Mouse (Mus musculus): Measurements from ENCODE around the gene Arhgap25.

GRCm38 (mm10) chr6:87564356-87564755 lies 31.3 kb upstream of the Arhgap25 start:
- TF ChIP-seq CTCF (IDR thresholded peaks at IDR 0.05; ENCODE audit: borderline replicate concordance, extremely low read depth, insufficient read depth, insufficient read length) (no peak), POLR2A (IDR thresholded peaks at IDR 0.05; ENCODE audit: borderline replicate concordance, extremely low read depth, insufficient read depth, insufficient read length, poor library complexity, severe bottlenecking) (no peak)

Measured in brain, embryonic 14.5 days (tissue).